ENCODE assay signal across 9 mouse cellular contexts in the genomic region with DNA sequence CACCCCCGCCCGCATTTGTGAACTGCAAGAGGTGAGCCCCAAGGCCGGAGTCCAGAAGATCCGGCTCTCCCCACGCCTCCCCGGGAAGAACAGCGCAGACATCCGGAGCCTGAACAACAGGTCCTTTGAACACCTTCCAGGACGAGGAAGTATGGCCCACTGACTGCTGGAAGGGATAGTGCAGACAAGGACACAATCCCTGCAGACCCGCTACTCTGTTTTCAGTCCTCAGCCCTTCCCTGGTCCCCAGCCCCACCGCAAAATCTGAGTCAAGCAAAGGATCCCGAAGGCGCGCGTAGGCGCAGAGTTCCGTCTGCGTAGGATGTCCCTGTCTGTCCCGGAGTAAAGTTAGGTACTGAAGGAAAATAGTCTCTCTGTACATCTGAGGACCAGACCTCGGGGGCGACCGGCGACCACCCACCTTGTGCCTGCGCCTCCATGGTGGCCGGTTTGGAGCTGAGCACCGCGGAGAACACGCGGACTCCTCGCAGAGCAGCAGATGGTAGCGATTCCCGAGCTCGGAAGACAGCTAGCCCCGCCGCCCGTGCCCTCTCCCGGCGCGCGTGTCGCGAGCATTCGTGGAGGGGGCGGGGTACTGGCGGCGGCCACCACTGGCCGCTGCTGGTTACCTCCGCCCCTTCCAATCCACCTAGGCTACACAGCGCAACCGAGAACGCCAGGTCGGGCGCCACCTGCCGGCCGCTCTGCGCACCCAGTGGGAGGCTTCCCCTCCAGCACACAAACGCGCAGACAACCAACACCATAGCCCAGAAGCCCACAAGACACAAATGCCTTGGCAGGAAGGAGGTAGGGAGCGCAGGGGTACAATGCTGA. TPM values are rescaled to one million over a fixed set of nuclear protein-coding genes. Genes with fewer than 3 reads are reported as not detected.
DNase-seq lines count a peak whose midpoint lies in the region; ATAC-seq and TF ChIP-seq lines count a peak whose summit lies in the region.
"Had no signal": no experiment of that assay in that cellular context is flagged by ENCODE, and none has a peak within 500 bp of the region (broad histone marks: within the 10 kb centered on the region; RNA-seq: fewer than 3 reads in every experiment).

TSS of gene Tpd52l1 (minus strand) at position 668 of the 834 bp plus-strand sequence.

- no peak for TF ChIP-seq POLR2A in liver, adult 2 months (IDR thresholded peaks at IDR 0.05; ENCODE audit: extremely low read depth, insufficient read depth, low read length)

- DNase-seq in B cell, adult 2 months: peak; percentile 6 to 8
- peak; percentile 95 for DNase-seq in forebrain, embryonic 11.5 days (ENCODE audit: low spot score)
- DNase-seq in kidney, postnatal 10 days: peak; percentile 92
- peak; percentile 71 for DNase-seq in liver, adult 2 months (ENCODE audit: extremely low read depth, low read depth, low spot score)
- peak; percentile 1 for DNase-seq in naive thymus-derived CD4-positive, alpha-beta T cell, adult 2 months (ENCODE audit: low read depth)
- peak; percentile 91 for DNase-seq in stomach, postnatal 0 days (ENCODE audit: low spot score)

- TF ChIP-seq CTCF in liver, adult 2 months (IDR thresholded peaks at IDR 0.05; ENCODE audit: low read depth, low read length): peak; percentile 91
- peak; percentile 97 for TF ChIP-seq CTCF in stomach, postnatal 0 days (IDR thresholded peaks at IDR 0.05; ENCODE audit: low read depth)

- 0 out of 2 replicates have a peak, but pooled peaks cover 2% of the 10 kb centered on the region for H3K4me1 ChIP-seq in brown adipose tissue, adult 24 weeks (ENCODE audit: control insufficient read depth, insufficient read depth, insufficient read length, low read length)
- H3K4me1 ChIP-seq in forebrain, embryonic 11.5 days (replicated peaks; ENCODE audit: control insufficient read depth, insufficient read depth, low read length): no peaks in the 10 kb centered on the region
- peaks cover 0 to 4% of the 10 kb centered on the region in 2 experiments; a peak in 1 of 4 replicates for H3K4me1 ChIP-seq in heart, embryonic 14.5 days (ENCODE audit: control insufficient read depth in 2 of 2, insufficient read depth in 2 of 2, low read length in 2 of 2)
- peaks cover 2% of the 10 kb centered on the region; the same call in 1 of the 2 replicates for H3K4me1 ChIP-seq in liver, adult 2 months (ENCODE audit: control insufficient read depth, insufficient read depth, low read length)
- no peaks in the 10 kb centered on the region for H3K4me1 ChIP-seq in stomach, postnatal 0 days (replicated peaks; ENCODE audit: control insufficient read depth, insufficient read depth)

- ATAC-seq in forebrain, embryonic 11.5 days (replicated peaks; ENCODE audit: low FRiP score): peak; percentile 99
- ATAC-seq in heart, embryonic 14.5 days (ENCODE audit: insufficient number of reproducible peaks, insufficient read depth, low FRiP score, low read depth): peak; percentile 94
- peak; percentile 99 for ATAC-seq in stomach, postnatal 0 days (ENCODE audit: low FRiP score, low TSS enrichment)

- no peak within 1 kb of the TSS for H3K27ac ChIP-seq in brown adipose tissue, adult 24 weeks (replicated peaks; ENCODE audit: low read depth, low read length)
- H3K27ac ChIP-seq in forebrain, embryonic 11.5 days (ENCODE audit: low read depth, low read length): no peak within 1 kb of the TSS
- no peak within 1 kb of the TSS for H3K27ac ChIP-seq in heart, embryonic 14.5 days (replicated peaks in 1 of 2; ENCODE audit: control insufficient read depth in 1 of 2, insufficient read depth in 1 of 2, low read depth in 2 of 2, low read length in 2 of 2)
- no peak within 1 kb of the TSS; the same call in 1 of the 2 replicates for H3K27ac ChIP-seq in liver, adult 2 months (replicated peaks; ENCODE audit: insufficient read depth, low read depth, low read length)
- no peak within 1 kb of the TSS for H3K27ac ChIP-seq in stomach, postnatal 0 days (replicated peaks)

- H3K36me3 ChIP-seq in forebrain, embryonic 11.5 days (ENCODE audit: control insufficient read depth, insufficient read depth, low read length): no peaks in the 10 kb centered on the region
- no peaks in the 10 kb centered on the region for H3K36me3 ChIP-seq in heart, embryonic 14.5 days (ENCODE audit: control insufficient read depth, insufficient read depth, low read length)
- no peaks in the 10 kb centered on the region for H3K36me3 ChIP-seq in liver, adult 2 months (ENCODE audit: control insufficient read depth, insufficient read depth, low read length)
- no peaks in the 10 kb centered on the region for H3K36me3 ChIP-seq in stomach, postnatal 0 days (ENCODE audit: control insufficient read depth, insufficient read depth, low read length)

- peak within 1 kb of the TSS; percentile 73 for H3K4me2 ChIP-seq in forebrain, embryonic 11.5 days (ENCODE audit: low read depth, low read length, severe bottlenecking)
- peak within 1 kb of the TSS; percentile 92 for H3K4me2 ChIP-seq in heart, embryonic 14.5 days (ENCODE audit: low read length)
- peak within 1 kb of the TSS; percentile 79 for H3K4me2 ChIP-seq in stomach, postnatal 0 days (replicated peaks; ENCODE audit: low read depth)

- H3K9ac ChIP-seq in forebrain, embryonic 11.5 days (ENCODE audit: low read length): peak within 1 kb of the TSS; percentile 53
- H3K9ac ChIP-seq in heart, embryonic 14.5 days (ENCODE audit: low read length): peak within 1 kb of the TSS; percentile 71
- H3K9ac ChIP-seq in liver, adult 2 months (ENCODE audit: low read depth, low read length): peak within 1 kb of the TSS; percentile 80
- H3K9ac ChIP-seq in stomach, postnatal 0 days (ENCODE audit: low read length): peak within 1 kb of the TSS; percentile 64

- peak within 1 kb of the TSS; percentile 68 for H3K4me3 ChIP-seq in brown adipose tissue, adult 24 weeks (ENCODE audit: insufficient read depth, low read depth, low read length)
- H3K4me3 ChIP-seq in forebrain, embryonic 11.5 days (ENCODE audit: low read depth, low read length): peak within 1 kb of the TSS; percentile 52
- peak within 1 kb of the TSS; percentile 67 for H3K4me3 ChIP-seq in heart, embryonic 14.5 days (ENCODE audit: control insufficient read depth in 1 of 2, insufficient read depth in 1 of 2, low read depth in 1 of 2, low read length in 2 of 2)
- peak within 1 kb of the TSS; percentile 89 for H3K4me3 ChIP-seq in liver, adult 2 months (ENCODE audit: insufficient read depth, low read depth, low read length)
- H3K4me3 ChIP-seq in stomach, postnatal 0 days (ENCODE audit: low read depth, low read length): peak within 1 kb of the TSS; percentile 51

- no peaks in the 10 kb centered on the region for H3K9me3 ChIP-seq in forebrain, embryonic 11.5 days (ENCODE audit: control insufficient read depth, low read length)
- no peaks in the 10 kb centered on the region for H3K9me3 ChIP-seq in heart, embryonic 14.5 days (ENCODE audit: control insufficient read depth, low read length)
- H3K9me3 ChIP-seq in stomach, postnatal 0 days (ENCODE audit: control insufficient read depth, low read length): no peaks in the 10 kb centered on the region

- no peaks in the 10 kb centered on the region for H3K79me2 ChIP-seq in liver, adult 2 months (ENCODE audit: control insufficient read depth, insufficient read depth, low read length)

- 2% methylated on average over 58 of the region's 59 CpGs for WGBS in forebrain, embryonic 11.5 days
- 2% methylated on average over 59 of the region's 59 CpGs for WGBS in heart, embryonic 14.5 days
- 2% methylated on average over 59 of the region's 59 CpGs for WGBS in liver, adult 2 months
- WGBS in stomach, postnatal 0 days: 1% methylated on average over 59 of the region's 59 CpGs

- no peak for TF ChIP-seq EP300 in stomach, postnatal 0 days (optimal IDR thresholded peaks at IDR 0.05)

- H3K27me3 ChIP-seq in forebrain, embryonic 11.5 days (ENCODE audit: control insufficient read depth, insufficient read depth, low read length): no peaks in the 10 kb centered on the region
- H3K27me3 ChIP-seq in heart, embryonic 14.5 days (ENCODE audit: control insufficient read depth, insufficient read depth, low read length): no peaks in the 10 kb centered on the region
- no peaks in the 10 kb centered on the region for H3K27me3 ChIP-seq in liver, adult 2 months (ENCODE audit: control insufficient read depth, insufficient read depth, low read length)
- no peaks in the 10 kb centered on the region for H3K27me3 ChIP-seq in stomach, postnatal 0 days (ENCODE audit: control insufficient read depth, insufficient read depth, low read length)
- H3K27me3 ChIP-seq: CH12.LX had no signal

RNA-seq across cellular contexts. Expression of gene Tpd52l1, which starts in this region (rescaled TPM):
- polyA plus RNA-seq in brown adipose tissue, adult 24 weeks (2012; ENCODE audit: insufficient read depth, insufficient read length, missing spikeins): 9.7 and 13.8 TPM in 2 replicates
- polyA plus RNA-seq in forebrain, embryonic 11.5 days (2014; fragmentation: Nextera tagmentation; extraction: Ambion mirVana): 25.2 and 27.8 TPM in 2 replicates
- polyA plus RNA-seq in heart, embryonic 14.5 days (2014; fragmentation: Nextera tagmentation; extraction: Ambion mirVana): 16.4 and 18.9 TPM in 2 replicates
- total RNA-seq in liver, adult 2 months (2014; rRNA removed): 14.4 and 16.3 TPM in 2 replicates
- polyA plus RNA-seq in liver, adult 2 months (2012; rRNA removed): 6.5 and 7.1 TPM in 2 replicates
- polyA plus RNA-seq in stomach, postnatal 0 days (2015; fragmentation: Nextera tagmentation; extraction: Ambion mirVana): 22.1 and 24.3 TPM in 2 replicates
- total RNA-seq: CH12.LX had no signal

Comparison
In these comparisons a context has a peak if more than half of its experiments do, and no peak if none do; other contexts are left out.
1. DNase-seq: peak in every context shown above with its lines; median percentile 95 in forebrain, embryonic 11.5 days; 92 in kidney, postnatal 10 days; 91 in stomach, postnatal 0 days; 71 in liver, adult 2 months; 7 in B cell, adult 2 months; 1 in naive thymus-derived CD4-positive, alpha-beta T cell, adult 2 months.